Mouse (Mus musculus): ENCODE data around the gene Olfr198. TPM values are rescaled to one million over a fixed set of nuclear protein-coding genes. Genes with fewer than 3 reads are reported as not detected.
A peak's percentile ranks its signal among the peaks of the same experiment; 100 is the strongest.
"Not testable (repeated sequence)": the region's sequence is repeated elsewhere in the genome, so short reads cannot be mapped to it uniquely, and the experiment has no call there.

The Olfr198 gene
- not detected in 2 replicates for total RNA-seq (2012; rRNA removed)
- not detected in 2 replicates for total RNA-seq (2014; rRNA removed)
- polyA plus RNA-seq (2012; ENCODE audit: insufficient read length, low read depth) = not detected in 2 replicates

DNA sequence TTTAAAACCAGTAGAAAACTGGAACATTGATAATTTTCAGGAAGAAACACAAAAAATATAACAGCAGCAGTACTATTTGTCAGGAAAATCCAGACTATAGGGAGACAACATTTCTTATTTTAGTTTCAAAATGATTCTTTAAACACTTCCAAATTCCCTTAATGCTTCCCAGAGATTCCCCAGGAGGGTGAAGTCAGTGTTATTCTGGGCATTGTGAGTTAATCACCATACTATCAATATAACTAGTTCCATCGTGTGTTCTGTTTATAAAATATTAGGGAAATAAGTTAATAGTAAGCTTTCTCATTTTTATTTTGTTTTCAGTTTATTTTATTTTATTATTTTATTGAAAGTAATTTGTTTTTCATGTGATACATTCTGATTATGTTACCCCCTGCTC lies at the start of gene Olfr198:
Olfr198 (minus strand) TSS at position 101 of the 400 bp plus-strand sequence.
- DNase-seq (ENCODE audit: extremely low read depth); H3K36me3 ChIP-seq (replicated peaks in 1 of 2; ENCODE audit: control insufficient read depth in 1 of 2, insufficient read depth in 1 of 2, low read length in 1 of 2); H3K4me3 ChIP-seq (replicated peaks in 1 of 3; ENCODE audit: low read depth in 2 of 3, low read length in 2 of 3, poor library complexity in 1 of 3); H3K9ac ChIP-seq (ENCODE audit: insufficient read depth, low read depth); H3K79me2 ChIP-seq (replicated peaks; ENCODE audit: control insufficient read depth, extremely low read depth, insufficient read depth, poor library complexity, severe bottlenecking); H3K9me3 ChIP-seq (replicated peaks; ENCODE audit: low read length); H3K27ac ChIP-seq (ENCODE audit: insufficient read depth, low read depth); dilution Hi-C loops (cut with MboI; ENCODE audit: extremely low pct_ligation_motif_present, extremely low pct_unique_long_range_greater_than_20kb, low sequenced_read_pairs); H3K4me2 ChIP-seq (ENCODE audit: insufficient read depth, low read depth, poor library complexity, severe bottlenecking); H3K27me3 ChIP-seq (replicated peaks); H3K4me1 ChIP-seq (ENCODE audit: control insufficient read depth in 1 of 2, insufficient read depth in 2 of 2); in situ Hi-C loops (cut with MboI; ENCODE audit: low pct_ligation_motif_present, low pct_unique_long_range_greater_than_20kb, low sequenced_read_pairs): not testable (repeated sequence)

DNA sequence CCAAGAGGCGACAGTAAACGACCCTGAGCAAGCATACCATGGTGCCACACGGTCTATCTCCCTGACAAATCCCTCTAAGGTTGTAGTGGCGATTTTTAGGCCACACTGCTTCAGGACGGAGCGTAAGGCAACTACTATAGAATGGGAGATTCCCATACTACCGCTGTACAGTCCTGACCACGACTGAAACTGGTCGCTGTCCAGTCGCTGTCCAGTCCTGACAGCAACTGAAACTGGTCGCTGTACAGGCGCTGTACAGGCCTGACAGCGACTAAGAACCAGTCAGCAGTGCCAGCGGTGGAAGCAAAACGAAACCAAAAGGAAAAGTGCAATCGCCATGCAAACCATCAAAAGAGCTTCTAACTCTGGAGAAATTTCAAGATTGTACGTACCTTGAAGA lies 46.4 kb upstream of the Olfr198 start:
- dilution Hi-C loops (cut with MboI; ENCODE audit: extremely low pct_ligation_motif_present, extremely low pct_unique_long_range_greater_than_20kb, low sequenced_read_pairs) = no loop called here

DNA sequence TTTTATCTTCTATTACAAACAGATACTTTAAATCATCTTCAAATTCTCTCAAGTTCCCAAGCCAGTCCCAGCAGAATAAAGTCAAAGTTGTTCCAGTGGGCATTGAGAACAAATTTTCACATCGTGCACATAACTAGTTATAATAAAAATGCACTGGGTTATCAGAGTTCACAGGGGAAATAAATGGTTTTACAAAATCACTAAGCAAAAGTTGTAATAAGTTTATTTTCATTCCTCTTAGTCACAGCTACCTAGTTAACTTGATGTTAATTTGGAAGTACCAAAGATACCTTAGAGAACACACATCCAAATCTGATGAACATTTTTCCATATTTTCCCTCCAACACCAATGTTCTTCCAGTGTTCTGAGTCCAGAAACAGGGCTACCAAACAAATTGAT lies 16.3 kb upstream of the Olfr198 start, which contains the start of gene Olfr199:
Olfr199 (minus strand) TSS at position 101 of the 400 bp plus-strand sequence.
- H3K4me1 ChIP-seq (ENCODE audit: control insufficient read depth in 1 of 2, insufficient read depth in 2 of 2); H3K9me3 ChIP-seq (replicated peaks; ENCODE audit: low read length); H3K27ac ChIP-seq (ENCODE audit: insufficient read depth, low read depth); H3K79me2 ChIP-seq (replicated peaks; ENCODE audit: control insufficient read depth, extremely low read depth, insufficient read depth, poor library complexity, severe bottlenecking); H3K4me2 ChIP-seq (ENCODE audit: insufficient read depth, low read depth, poor library complexity, severe bottlenecking); H3K4me3 ChIP-seq (replicated peaks in 1 of 3; ENCODE audit: low read depth in 2 of 3, low read length in 2 of 3, poor library complexity in 1 of 3); in situ Hi-C loops (cut with MboI; ENCODE audit: low pct_ligation_motif_present, low pct_unique_long_range_greater_than_20kb, low sequenced_read_pairs); dilution Hi-C loops (cut with MboI; ENCODE audit: extremely low pct_ligation_motif_present, extremely low pct_unique_long_range_greater_than_20kb, low sequenced_read_pairs); H3K36me3 ChIP-seq (replicated peaks in 1 of 2; ENCODE audit: control insufficient read depth in 1 of 2, insufficient read depth in 1 of 2, low read length in 1 of 2); DNase-seq (ENCODE audit: extremely low read depth); H3K27me3 ChIP-seq (replicated peaks); H3K9ac ChIP-seq (ENCODE audit: insufficient read depth, low read depth): not testable (repeated sequence)

More for the DNA sequence above, 46.4 kb upstream of the Olfr198 start:
- Histone ChIP-seq H3K9ac (ENCODE audit: insufficient read depth, low read depth) (no peak overlapping the region), H3K27me3 (replicated peaks) (no peaks in the 10 kb centered on the region), H3K9me3 (replicated peaks; ENCODE audit: low read length) (no peaks in the 10 kb centered on the region), H3K4me1 (ENCODE audit: control insufficient read depth in 1 of 2, insufficient read depth in 2 of 2) (peaks cover 0 to 3% of the 10 kb centered on the region in 2 experiments; a peak in 1 of 4 replicates), H3K4me3 (replicated peaks in 1 of 3; ENCODE audit: low read depth in 2 of 3, low read length in 2 of 3, poor library complexity in 1 of 3) (peak overlapping the region in 1 of 3 experiments; percentile 50), H3K36me3 (replicated peaks in 1 of 2; ENCODE audit: control insufficient read depth in 1 of 2, insufficient read depth in 1 of 2, low read length in 1 of 2) (no peaks in the 10 kb centered on the region), H3K27ac (ENCODE audit: insufficient read depth, low read depth) (no peak overlapping the region), H3K79me2 (replicated peaks; ENCODE audit: control insufficient read depth, extremely low read depth, insufficient read depth, poor library complexity, severe bottlenecking) (no peaks in the 10 kb centered on the region), H3K4me2 (ENCODE audit: insufficient read depth, low read depth, poor library complexity, severe bottlenecking) (peak overlapping the region; percentile 39)
- in situ Hi-C loops (cut with MboI; ENCODE audit: low pct_ligation_motif_present, low pct_unique_long_range_greater_than_20kb, low sequenced_read_pairs) = no loop called here
- no peak for DNase-seq (ENCODE audit: extremely low read depth)
- TF ChIP-seq PAX5 (IDR thresholded peaks at IDR 0.05; ENCODE audit: low read length) (no peak), CHD1 (IDR thresholded peaks at IDR 0.05; ENCODE audit: low read depth, low read length) (no peak), CHD2 (IDR thresholded peaks at IDR 0.05; ENCODE audit: low read length) (no peak), NELFE (IDR thresholded peaks at IDR 0.05; ENCODE audit: low read depth, low read length) (no peak), SIN3A (IDR thresholded peaks at IDR 0.05; ENCODE audit: low read length) (peak; percentile 95), MXI1 (IDR thresholded peaks at IDR 0.05; ENCODE audit: low read depth, low read length) (peak; percentile 91), MAZ (IDR thresholded peaks at IDR 0.05; ENCODE audit: low read depth, low read length) (no peak), TBP (conservative IDR thresholded peaks at IDR 0.05; ENCODE audit: low read depth, low read length) (no peak), USF2 (conservative IDR thresholded peaks at IDR 0.05; ENCODE audit: low read depth, low read length) (no peak), ZMIZ1 (IDR thresholded peaks at IDR 0.05; ENCODE audit: low read depth, low read length) (no peak), IRF4 (IDR thresholded peaks at IDR 0.05; ENCODE audit: low read depth, low read length) (0 out of 2 replicates have a peak, but pooled peaks have one; percentile 39)

DNA sequence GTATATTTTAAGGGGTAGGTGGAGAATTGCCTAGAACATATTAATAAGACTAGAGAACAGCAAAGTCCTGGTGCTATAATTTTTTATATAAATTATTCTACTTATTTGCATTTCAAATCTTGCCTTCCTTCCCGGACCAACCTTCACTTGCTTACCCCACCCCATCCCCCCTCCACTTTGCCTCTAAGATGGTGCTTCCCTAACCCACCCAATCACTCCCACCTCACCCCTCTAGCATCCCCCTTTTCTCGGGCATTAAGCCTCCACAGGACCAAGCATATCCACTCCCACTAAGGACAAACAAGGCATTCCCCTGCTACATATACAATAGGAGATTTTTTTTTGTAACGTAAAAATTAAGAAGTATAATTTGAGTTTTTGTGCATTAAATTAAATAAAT lies 14.5 kb upstream of the Olfr198 start:
- H3K27me3 ChIP-seq (replicated peaks); H3K4me2 ChIP-seq (ENCODE audit: insufficient read depth, low read depth, poor library complexity, severe bottlenecking); H3K9me3 ChIP-seq (replicated peaks; ENCODE audit: low read length); DNase-seq (ENCODE audit: extremely low read depth); H3K9ac ChIP-seq (ENCODE audit: insufficient read depth, low read depth); H3K79me2 ChIP-seq (replicated peaks; ENCODE audit: control insufficient read depth, extremely low read depth, insufficient read depth, poor library complexity, severe bottlenecking); H3K4me1 ChIP-seq (ENCODE audit: control insufficient read depth in 1 of 2, insufficient read depth in 2 of 2); H3K4me3 ChIP-seq (replicated peaks in 1 of 3; ENCODE audit: low read depth in 2 of 3, low read length in 2 of 3, poor library complexity in 1 of 3); H3K27ac ChIP-seq (ENCODE audit: insufficient read depth, low read depth); in situ Hi-C loops (cut with MboI; ENCODE audit: low pct_ligation_motif_present, low pct_unique_long_range_greater_than_20kb, low sequenced_read_pairs); dilution Hi-C loops (cut with MboI; ENCODE audit: extremely low pct_ligation_motif_present, extremely low pct_unique_long_range_greater_than_20kb, low sequenced_read_pairs); H3K36me3 ChIP-seq (replicated peaks in 1 of 2; ENCODE audit: control insufficient read depth in 1 of 2, insufficient read depth in 1 of 2, low read length in 1 of 2): not testable (repeated sequence)

Data from CH12.LX (cell line).